Mouse (Mus musculus) embryonic facial prominence, embryonic 10.5 days (tissue): Measurements from ENCODE around the gene Ly6g5b. TPM values are rescaled to one million over a fixed set of nuclear protein-coding genes. Genes with fewer than 3 reads are reported as not detected.
"Not testable (repeated sequence)": the region's sequence is repeated elsewhere in the genome, so short reads cannot be mapped to it uniquely, and the experiment has no call there.

Source experiments
- DNase-seq: peaks from one replicate; pipeline ENCODE4 v3.0.0-alpha.2; 2017; ENCODE audit warnings: low spot score
- H3K27ac ChIP-seq: fragments of 300-500 bp; sonication (generic); replicated peaks from 2 replicates; pipeline ENCODE4 v1.5.1; 2016; ENCODE audit warnings: mild to moderate bottlenecking
- H3K27me3 ChIP-seq: fragments of 300-500 bp; sonication (generic); replicated peaks from 2 replicates; pipeline ENCODE4 v1.6.1; 2016; ENCODE audit warnings: low read depth, mild to moderate bottlenecking; ENCODE audit not compliant: poor library complexity, severe bottlenecking
- H3K36me3 ChIP-seq: fragments of 300-500 bp; sonication (generic); replicated peaks from 2 replicates; pipeline ENCODE4 v1.6.1; 2016; ENCODE audit warnings: mild to moderate bottlenecking, moderate library complexity
- H3K4me1 ChIP-seq: fragments of 300-500 bp; sonication (generic); 2 replicates; pipeline ENCODE4 v1.6.1; 2016
- H3K4me3 ChIP-seq: fragments of 300-500 bp; sonication (generic); 2 replicates; pipeline ENCODE4 v1.5.1; 2016; ENCODE audit warnings: mild to moderate bottlenecking, moderate library complexity
- H3K9me3 ChIP-seq: fragments of 300-500 bp; sonication (generic); 2 replicates; pipeline ENCODE4 v1.6.1; 2016; ENCODE audit warnings: mild to moderate bottlenecking
- WGBS: fragments of 180-500 bp; shearing (Covaris S2); methylation state at CpG from one replicate; pipeline ENCODE4 v1.1.7; 2016; 5-methylcytosine and 5-hydroxymethylcytosine counted together
- polyA plus RNA-seq: library from polyadenylated mRNA; unstranded; fragments of >200 nt; fragmentation: Nextera tagmentation; extraction: Ambion mirVana; gene quantifications from 2 replicates; pipeline ENCODE4 v1.2.1, GENCODE M21; 2016

The Ly6g5b gene
- polyA plus RNA-seq, 1 experiment from 2014 or later, result 1.6 TPM

DNA sequence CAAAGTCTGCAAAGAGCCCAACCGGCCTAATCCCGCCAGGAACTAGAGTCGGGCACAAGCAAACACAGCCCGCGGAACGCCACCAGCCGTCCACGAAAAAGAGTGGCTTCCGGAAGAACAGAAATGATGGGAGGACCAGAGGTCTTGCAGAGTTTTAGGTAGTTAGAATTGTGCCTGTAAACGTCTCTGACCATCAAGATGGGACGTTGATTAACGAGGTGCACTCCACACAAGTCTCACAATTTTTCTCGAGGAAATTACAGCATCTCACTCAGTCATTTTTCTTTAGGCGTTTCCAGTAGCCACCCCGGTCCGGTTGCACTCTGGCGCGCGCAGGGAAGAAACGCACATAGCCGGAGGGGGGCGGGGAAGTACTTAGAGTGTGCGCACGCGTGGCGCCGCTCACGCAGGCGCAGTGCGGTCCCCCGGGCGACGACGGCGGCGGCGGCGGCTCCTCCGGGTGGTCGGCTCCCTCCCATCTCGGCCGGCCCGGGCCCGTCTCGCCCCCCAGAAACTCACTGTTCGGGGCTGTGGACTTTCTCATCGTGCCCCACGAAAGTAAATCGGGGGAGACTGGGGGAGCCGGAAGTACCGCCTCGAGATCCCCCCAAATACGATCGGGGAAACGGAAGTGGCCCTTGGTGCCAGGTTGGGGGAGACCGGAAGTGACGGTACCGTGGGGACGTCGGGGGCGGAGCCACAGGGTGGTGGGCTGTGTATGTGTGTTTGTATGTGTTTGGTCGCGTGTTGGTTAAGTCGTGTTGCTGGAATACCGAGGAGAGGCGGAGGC, 19.8 kb upstream of the Ly6g5b start, which contains the start of gene Bag6:
TSS of gene Bag6 (plus strand) at position 378 of the 790 bp plus-strand sequence.
- peaks cover 16% of the 10 kb centered on the region for H3K4me1 ChIP-seq
- WGBS, result under 1% methylated on average over 66 of the region's 66 CpGs
- no peaks in the 10 kb centered on the region for H3K27me3 ChIP-seq
- no peaks in the 10 kb centered on the region for H3K9me3 ChIP-seq
- H3K4me3 ChIP-seq, result peak within 1 kb of the TSS; percentile 89
- peak; percentile 94 for DNase-seq
- H3K27ac ChIP-seq, result peak within 1 kb of the TSS; percentile 99
- H3K36me3 ChIP-seq, result peaks cover 39% of the 10 kb centered on the region

DNA sequence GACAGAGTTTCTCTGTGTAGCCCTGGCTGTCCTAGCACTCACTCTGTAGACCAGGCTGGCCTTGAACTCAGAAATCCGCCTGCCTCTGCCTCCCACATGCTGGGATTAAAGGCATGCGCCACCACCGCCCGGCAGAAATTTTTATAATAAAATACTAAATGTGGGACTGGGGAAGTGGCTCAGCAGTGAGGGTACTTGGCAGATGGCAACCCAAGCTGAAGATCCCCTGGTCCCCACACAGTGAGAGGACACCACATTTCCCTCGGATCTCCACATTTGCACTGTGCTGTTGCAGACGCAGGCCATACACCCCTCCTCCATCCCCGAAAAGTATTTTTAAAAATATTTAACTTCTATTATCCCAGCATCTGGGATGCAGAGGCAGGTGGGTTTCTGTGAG, 18.3 kb upstream of the Ly6g5b start:
- H3K27me3 ChIP-seq, result no peaks in the 10 kb centered on the region
- DNase-seq, result no peak
- WGBS, result 93% methylated on average over 7 of the region's 7 CpGs
- peaks cover 37% of the 10 kb centered on the region for H3K36me3 ChIP-seq
- H3K27ac ChIP-seq, result no peak overlapping the region
- H3K4me1 ChIP-seq, result peaks cover 18% of the 10 kb centered on the region
- H3K4me3 ChIP-seq, result no peak overlapping the region
- no peaks in the 10 kb centered on the region for H3K9me3 ChIP-seq

DNA sequence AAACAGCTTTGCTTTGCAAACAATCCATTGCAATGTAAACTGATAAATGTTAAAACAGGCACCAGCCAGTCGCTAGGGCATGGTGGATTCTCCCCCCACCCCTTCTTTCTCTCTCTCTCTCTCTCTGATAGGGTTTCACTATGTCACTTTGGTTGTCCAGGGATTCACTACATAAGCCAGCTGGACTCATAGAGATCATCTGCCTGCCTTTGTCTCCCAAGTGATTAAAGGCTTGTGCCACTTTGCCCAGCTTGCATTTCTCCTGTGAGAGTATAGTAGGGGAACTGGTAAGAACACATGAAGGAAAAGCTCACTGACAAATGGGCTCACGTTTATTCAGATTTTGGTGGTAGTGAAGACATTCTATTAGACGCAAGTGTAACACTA, 16.9 kb upstream of the Ly6g5b start:
- WGBS, result 73% methylated on average over 3 of the region's 3 CpGs
- H3K9me3 ChIP-seq, result no peaks in the 10 kb centered on the region

DNA sequence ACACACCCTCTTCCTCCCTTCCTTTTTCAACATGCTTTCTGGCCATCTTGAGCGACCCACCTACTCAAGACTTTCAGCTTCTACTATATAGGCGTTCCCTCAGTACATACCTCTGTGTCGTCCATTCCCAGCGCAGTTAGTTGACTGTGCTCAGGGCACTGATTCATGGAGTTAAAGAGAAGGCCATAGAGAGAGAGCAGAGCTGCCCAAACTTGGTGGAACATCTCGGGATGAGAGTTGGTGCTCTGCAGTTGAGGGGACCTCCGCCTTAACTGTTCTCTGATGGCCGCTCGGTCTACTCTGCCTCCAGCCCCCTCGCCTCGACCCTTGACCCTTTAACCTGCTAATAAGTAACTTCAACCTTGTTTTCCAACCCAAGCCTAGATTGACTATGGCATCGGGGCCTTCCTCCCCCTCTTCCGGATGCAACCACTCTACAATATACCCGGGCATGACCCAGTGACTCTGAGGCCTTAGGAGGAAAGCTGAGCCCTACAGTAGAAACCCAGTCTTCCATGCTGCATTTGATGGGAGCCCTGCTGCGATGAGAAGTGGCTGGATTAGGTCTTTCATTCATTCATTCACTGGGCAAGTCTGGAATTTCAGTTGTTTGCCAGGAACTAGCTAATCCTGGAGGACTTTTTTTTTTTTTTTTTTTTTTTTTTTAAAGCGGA, 16.4 kb upstream of the Ly6g5b start, which contains the start of gene Apom:
TSS of gene Apom (minus strand) at position 551 of the 674 bp plus-strand sequence.
- H3K27ac ChIP-seq, result no peak within 1 kb of the TSS
- peaks cover 23% of the 10 kb centered on the region for H3K4me1 ChIP-seq
- H3K27me3 ChIP-seq, result no peaks in the 10 kb centered on the region
- H3K9me3 ChIP-seq, result no peaks in the 10 kb centered on the region
- peak within 1 kb of the TSS; percentile 2; the same call in 1 of the 2 replicates for H3K4me3 ChIP-seq
- DNase-seq, result no peak
- H3K36me3 ChIP-seq, result peaks cover 34% of the 10 kb centered on the region
- 83% methylated on average over 15 of the region's 15 CpGs for WGBS

More for the DNA sequence above, 16.9 kb upstream of the Ly6g5b start:
- Histone ChIP-seq H3K36me3 (peaks cover 34% of the 10 kb centered on the region), H3K27ac (no peak overlapping the region), H3K27me3 (no peaks in the 10 kb centered on the region), H3K4me1 (peaks cover 23% of the 10 kb centered on the region), H3K4me3 (no peak overlapping the region)
- DNase-seq, result no peak

DNA sequence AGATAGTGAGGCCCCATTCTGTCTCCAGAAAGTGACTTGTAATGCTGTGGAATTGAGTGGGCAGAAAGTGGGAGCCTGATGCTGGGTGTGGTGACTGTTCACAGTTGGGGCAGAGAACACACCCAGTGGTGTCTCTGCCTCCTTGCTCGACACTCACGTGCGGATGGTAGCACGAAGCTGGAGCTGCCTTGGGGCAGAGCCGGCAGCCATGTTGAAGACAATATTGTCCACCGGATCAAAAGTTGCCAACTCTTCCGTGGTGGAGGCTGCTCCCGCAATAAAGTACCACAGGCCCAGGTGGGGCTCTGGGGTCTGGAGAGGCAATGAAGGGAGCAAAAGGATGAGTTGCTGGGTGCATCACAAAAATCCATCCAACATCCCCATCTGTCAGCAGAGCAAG, 15.8 kb upstream of the Ly6g5b start:
- peaks cover 23% of the 10 kb centered on the region for H3K4me1 ChIP-seq
- 92% methylated on average over 8 of the region's 8 CpGs for WGBS
- no peak for DNase-seq

DNA sequence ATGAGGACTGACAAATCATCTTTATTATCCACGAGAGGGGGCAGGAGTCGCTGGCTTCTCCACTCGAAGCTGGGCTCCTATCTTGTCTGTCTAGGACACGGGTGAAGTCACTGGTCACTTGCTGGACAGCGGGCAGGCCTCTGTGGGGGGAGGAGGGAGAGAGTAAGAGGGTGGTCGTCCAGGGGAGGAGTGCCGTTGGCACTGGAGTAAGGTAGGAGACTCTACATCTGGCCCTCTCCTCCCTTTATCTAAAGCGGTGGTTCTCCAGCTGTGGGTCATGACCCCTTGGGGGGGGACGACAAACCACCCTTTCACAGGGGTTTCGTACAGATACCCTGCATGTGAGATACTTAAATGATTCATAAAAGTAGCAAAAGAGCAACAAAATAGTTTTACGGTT, 13.8 kb upstream of the Ly6g5b start:
- no peaks in the 10 kb centered on the region for H3K27me3 ChIP-seq
- H3K4me3 ChIP-seq, result no peak overlapping the region
- peaks cover 35% of the 10 kb centered on the region for H3K4me1 ChIP-seq
- DNase-seq, result no peak
- no peaks in the 10 kb centered on the region for H3K9me3 ChIP-seq
- 70% methylated on average over 11 of the region's 11 CpGs for WGBS
- peaks cover 45% of the 10 kb centered on the region for H3K36me3 ChIP-seq
- no peak overlapping the region for H3K27ac ChIP-seq

More for the DNA sequence above, 15.8 kb upstream of the Ly6g5b start:
- Histone ChIP-seq H3K27me3 (no peaks in the 10 kb centered on the region), H3K36me3 (peaks cover 34% of the 10 kb centered on the region), H3K9me3 (no peaks in the 10 kb centered on the region), H3K27ac (no peak overlapping the region), H3K4me3 (0 out of 2 replicates have a peak overlapping the region, but pooled peaks have one; percentile 2)

DNA sequence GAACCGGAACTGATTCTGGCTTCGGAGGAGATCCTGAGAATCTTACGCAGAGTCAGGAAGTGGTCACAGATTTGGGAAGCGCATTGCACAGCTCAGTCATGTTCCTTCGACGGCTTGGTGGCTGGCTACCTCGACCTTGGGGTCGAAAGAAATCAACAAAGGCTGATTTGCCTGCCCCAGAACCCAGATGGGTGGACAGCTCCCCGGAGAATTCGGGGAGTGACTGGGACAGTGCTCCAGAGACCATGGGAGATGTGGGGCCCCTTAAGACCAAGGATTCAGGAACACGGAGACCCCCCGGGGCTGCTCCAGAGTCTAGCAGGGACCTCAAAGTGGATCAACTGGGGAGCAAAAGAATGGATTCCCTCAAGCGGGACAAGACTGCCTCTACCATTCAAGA, 11.8 kb upstream of the Ly6g5b start:
- peak overlapping the region; percentile 90; the same call in 1 of the 2 replicates for H3K27ac ChIP-seq
- peak overlapping the region; percentile 74 for H3K4me3 ChIP-seq
- no peak for DNase-seq
- WGBS, result 71% methylated on average over 13 of the region's 13 CpGs
- H3K27me3 ChIP-seq, result no peaks in the 10 kb centered on the region
- peaks cover 55% of the 10 kb centered on the region for H3K36me3 ChIP-seq
- H3K4me1 ChIP-seq, result peaks cover 43% of the 10 kb centered on the region
- no peaks in the 10 kb centered on the region for H3K9me3 ChIP-seq

DNA sequence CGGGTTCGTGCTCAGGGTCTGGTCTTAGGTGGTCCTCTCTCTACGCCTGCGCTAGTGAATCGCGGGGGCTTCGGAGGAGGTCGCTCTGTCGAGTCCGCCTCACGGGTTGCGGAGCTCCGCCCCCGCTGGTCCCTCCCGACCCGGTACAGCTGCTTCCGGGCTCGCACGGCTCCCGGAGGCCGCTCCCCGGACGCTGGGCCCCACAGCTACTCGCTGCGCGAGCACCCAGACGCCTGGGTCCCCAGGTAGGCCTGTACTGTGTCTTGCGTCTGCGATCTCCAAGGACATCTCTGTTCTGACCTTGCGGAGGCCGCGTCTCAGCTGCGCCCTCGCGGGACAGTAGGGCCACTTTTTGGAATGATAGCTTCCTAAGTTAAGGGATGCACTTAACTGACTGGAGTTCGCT, 11.0 kb upstream of the Ly6g5b start, which contains the start of gene D17H6S53E:
TSS of gene D17H6S53E (plus strand) at position 168 of the 406 bp plus-strand sequence.
- peak within 1 kb of the TSS; percentile 74 for H3K4me3 ChIP-seq
- under 1% methylated on average over 36 of the region's 36 CpGs for WGBS
- no peaks in the 10 kb centered on the region for H3K9me3 ChIP-seq
- peaks cover 54% of the 10 kb centered on the region for H3K36me3 ChIP-seq
- peak; percentile 83 for DNase-seq
- no peaks in the 10 kb centered on the region for H3K27me3 ChIP-seq
- peak within 1 kb of the TSS; percentile 90 for H3K27ac ChIP-seq
- peaks cover 43% of the 10 kb centered on the region for H3K4me1 ChIP-seq

DNA sequence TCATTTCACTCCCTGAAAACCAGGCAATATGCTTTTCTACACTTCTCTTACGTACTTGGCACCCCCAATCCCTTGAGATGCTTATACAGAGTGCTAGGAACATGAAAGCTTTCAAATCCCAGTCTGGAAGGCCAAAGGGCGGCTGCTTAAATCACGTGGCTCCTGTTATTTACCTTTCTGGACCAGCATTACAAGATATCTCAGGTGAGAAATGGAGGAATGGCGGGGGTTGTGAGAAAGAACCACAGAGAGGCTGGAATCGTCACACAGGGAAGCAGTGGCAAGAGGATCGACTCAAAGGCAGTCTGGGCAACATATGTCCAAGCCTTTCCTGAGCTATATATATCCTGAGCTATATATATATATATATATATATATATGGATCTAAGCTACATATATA, 10.3 kb upstream of the Ly6g5b start:
- DNase-seq, result no peak
- Histone ChIP-seq H3K27me3 (no peaks in the 10 kb centered on the region), H3K36me3 (peaks cover 49% of the 10 kb centered on the region), H3K4me3 (peak overlapping the region; percentile 74), H3K27ac (no peak overlapping the region), H3K9me3 (no peaks in the 10 kb centered on the region), H3K4me1 (peaks cover 44% of the 10 kb centered on the region)
- 33% methylated on average over 6 of the region's 6 CpGs for WGBS

DNA sequence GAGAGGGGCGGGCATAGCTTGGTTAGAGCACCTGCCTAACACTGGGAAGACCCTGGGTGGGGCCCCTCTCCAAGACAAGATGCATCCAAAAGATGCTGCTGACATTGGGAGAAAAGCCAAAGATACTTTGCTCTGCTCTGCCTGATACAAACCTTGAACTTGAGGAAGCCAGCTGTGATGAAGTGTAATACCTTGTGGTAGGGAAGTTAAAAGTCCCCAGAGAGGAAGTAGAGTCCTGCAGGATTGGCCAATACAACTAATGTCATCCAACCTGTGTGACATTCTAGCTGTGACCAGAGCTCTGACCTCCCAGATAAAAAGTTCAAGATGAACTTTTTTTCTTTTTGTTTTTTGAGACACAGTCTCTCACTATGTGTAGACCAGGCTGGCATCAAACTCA, 9.9 kb upstream of the Ly6g5b start:
- Histone ChIP-seq H3K27ac (no peak overlapping the region), H3K4me1 (peaks cover 49% of the 10 kb centered on the region), H3K9me3 (no peaks in the 10 kb centered on the region), H3K36me3 (peaks cover 44% of the 10 kb centered on the region), H3K27me3 (no peaks in the 10 kb centered on the region), H3K4me3 (peak overlapping the region; percentile 74; the same call in 1 of the 2 replicates)
- DNase-seq, result no peak
- 98% methylated on average over 1 of the region's 1 CpGs for WGBS

DNA sequence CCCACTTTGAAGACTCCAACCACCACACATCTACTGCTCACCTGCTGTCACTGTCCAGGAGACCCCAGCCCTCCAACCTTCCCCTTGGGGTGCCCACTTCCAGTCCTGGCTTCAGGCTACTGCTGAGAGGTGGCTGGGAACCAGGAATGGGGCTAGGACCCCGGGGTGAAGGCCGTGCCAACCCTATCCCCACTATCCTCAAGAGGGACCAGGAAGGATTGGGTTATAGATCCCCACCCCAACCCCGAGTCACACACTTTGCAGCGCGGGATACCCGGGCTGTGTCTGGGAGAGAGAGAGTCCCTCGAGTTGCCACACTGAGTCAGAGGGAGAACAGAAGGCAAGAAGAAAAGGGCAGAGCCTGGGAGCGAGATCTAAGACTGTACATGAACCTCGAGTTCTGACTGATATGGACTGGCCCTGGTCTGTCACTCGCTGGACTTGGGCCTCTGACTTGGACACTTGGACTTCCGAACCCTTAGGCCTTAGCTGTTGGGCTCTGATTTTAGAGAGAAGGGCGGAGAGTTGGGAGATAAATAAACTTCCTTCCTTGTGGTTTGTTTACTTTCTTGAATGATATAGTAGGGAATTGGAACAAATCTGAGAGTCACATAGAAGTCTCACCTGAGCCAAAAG, 9.2 kb upstream of the Ly6g5b start:
- not testable (repeated sequence) for H3K27me3 ChIP-seq, H3K4me3 ChIP-seq, DNase-seq, H3K27ac ChIP-seq, H3K9me3 ChIP-seq
- H3K4me1 ChIP-seq, result peaks cover 53% of the 10 kb centered on the region
- H3K36me3 ChIP-seq, result peaks cover 43% of the 10 kb centered on the region
- WGBS, result 92% methylated on average over 12 of the region's 12 CpGs

DNA sequence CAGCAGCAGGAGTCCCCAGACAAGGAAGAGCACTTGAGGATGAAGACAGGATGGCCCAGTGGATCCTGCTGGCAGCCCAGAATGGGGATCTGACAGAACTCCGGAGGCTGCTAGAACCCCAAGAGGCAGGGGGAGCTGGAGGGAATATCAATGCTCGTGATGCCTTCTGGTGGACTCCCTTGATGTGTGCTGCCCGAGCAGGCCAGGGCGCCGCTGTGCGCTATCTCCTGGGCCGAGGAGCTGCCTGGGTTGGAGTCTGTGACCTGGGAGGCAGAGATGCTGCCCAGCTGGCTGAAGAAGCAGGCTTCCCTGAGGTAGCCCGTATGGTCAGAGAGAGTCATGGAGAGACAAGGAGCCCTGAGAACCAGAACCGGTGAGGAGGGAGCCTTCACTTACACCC, 8.1 kb upstream of the Ly6g5b start:
- not testable (repeated sequence) for H3K4me3 ChIP-seq, H3K9me3 ChIP-seq, DNase-seq, H3K27me3 ChIP-seq, H3K27ac ChIP-seq
- peaks cover 45% of the 10 kb centered on the region for H3K36me3 ChIP-seq
- H3K4me1 ChIP-seq, result peaks cover 49% of the 10 kb centered on the region
- WGBS, result 94% methylated on average over 9 of the region's 9 CpGs
